Mouse (Mus musculus): Measurements from ENCODE around the gene Prf1.
A peak's percentile ranks its signal among the peaks of the same experiment; 100 is the strongest.

GRCm38 (mm10) chr10:61343950-61344349 is 46.3 kb downstream of the Prf1 start:
- peak; percentile 81; the same call in 1 of the 2 replicates for TF ChIP-seq CTCF (IDR thresholded peaks at IDR 0.05; ENCODE audit: borderline replicate concordance, control insufficient read depth, extremely low read depth, insufficient read depth, low read length, poor library complexity)
- TF ChIP-seq POLR2A (IDR thresholded peaks at IDR 0.05; ENCODE audit: control insufficient read depth, extremely low read depth, insufficient read depth, low read length, poor library complexity), result no peak

Data from thymus, adult 2 months (tissue).